Mouse (Mus musculus) cortical plate, adult 2 months (tissue): ENCODE data around the gene Ifnk.

ENCODE experiments used
- CTCF ChIP-seq: fragments of 200-500 bp; IDR thresholded peaks from 2 replicates; pipeline ENCODE4 v1.5.1; 2011; ENCODE audit warnings: mild to moderate bottlenecking, control low read depth, low read length; ENCODE audit not compliant: insufficient read depth; ENCODE audit errors: extremely low read depth
- POLR2A ChIP-seq: fragments of 200-500 bp; IDR thresholded peaks from 2 replicates; pipeline ENCODE4 v1.6.1; 2011; ENCODE audit warnings: mild to moderate bottlenecking, low read length, control low read depth; ENCODE audit not compliant: insufficient read depth; ENCODE audit errors: extremely low read depth

DNA sequence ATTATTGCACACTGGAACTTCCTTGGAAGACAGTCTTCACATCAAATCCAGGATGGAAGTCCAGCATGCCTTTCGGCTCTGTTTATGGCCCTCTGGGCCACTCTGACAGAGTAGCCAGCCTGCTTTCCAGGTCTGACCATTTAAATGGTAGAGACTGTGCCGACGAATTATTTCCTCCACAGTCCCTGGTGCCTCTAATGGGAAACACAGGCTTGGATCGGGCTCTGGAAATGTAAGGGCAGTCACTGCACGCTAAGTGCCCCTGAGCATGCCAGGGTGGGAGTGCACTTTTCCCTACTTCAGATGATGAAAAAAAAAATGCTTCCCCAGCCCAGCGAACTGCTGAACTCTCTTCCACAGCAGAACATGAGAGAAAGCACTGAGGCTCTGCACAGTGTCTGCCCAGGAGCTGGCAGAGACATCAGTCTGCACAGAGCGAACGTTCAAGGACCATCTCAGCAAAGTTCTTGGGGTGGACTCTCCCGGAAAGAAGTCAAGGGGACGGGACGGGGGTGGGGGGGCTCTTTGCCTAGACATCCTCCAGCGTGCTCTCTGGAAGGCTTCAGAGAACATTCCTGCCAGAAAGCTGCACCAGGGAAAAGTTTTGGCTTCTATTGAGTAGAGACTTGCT, 8.3 kb upstream of the Ifnk start:
- TF ChIP-seq POLR2A: no peak
- TF ChIP-seq CTCF: no peak
